Mouse (Mus musculus) spleen, adult 2 months (tissue): ENCODE data around the gene Pitx1.

ENCODE experiments used
- CTCF ChIP-seq: fragments of 200-500 bp; IDR thresholded peaks from 2 replicates; pipeline ENCODE4 v1.5.1; 2011; ENCODE audit warnings: mild to moderate bottlenecking, inconsistent platforms; ENCODE audit not compliant: insufficient read depth, insufficient read length, insufficient replicate concordance; ENCODE audit errors: extremely low read depth
- POLR2A ChIP-seq: fragments of 200-500 bp; IDR thresholded peaks from 2 replicates; pipeline ENCODE4 v1.6.1; 2011; ENCODE audit warnings: low read depth, low read length, inconsistent platforms

- no peak for TF ChIP-seq CTCF
- no peak for TF ChIP-seq POLR2A
Measured at GRCm38 (mm10) chr13:55833921-55834320, 2.1 kb downstream of the Pitx1 start.
